Mouse (Mus musculus) neutrophil, adult 83 days (primary cell): ENCODE data around the gene Grm8. TPM values are rescaled to one million over a fixed set of nuclear protein-coding genes. Genes with fewer than 3 reads are reported as not detected.

Experiments
- total RNA-seq, 2 experiments: library from RNA; stranded (reverse); gene quantifications; one replicate each; pipeline ENCODE4 v1.2.4; 2023

The Grm8 gene
- total RNA-seq = not detected

GRCm38 (mm10) chr6:28135001-28135401 lies at the start of gene Grm8:
Gene Grm8, minus strand, starts transcription at chr6:28135178.

